Mouse (Mus musculus): Measurements from ENCODE around the gene Mrpl1. TPM values are rescaled to one million over a fixed set of nuclear protein-coding genes. Genes with fewer than 3 reads are reported as not detected.

Gene Mrpl1
- total RNA-seq, 2 experiments from 2014 or later = 15.7 to 16.5 TPM

GRCm38 (mm10) chr5:96201462-96202154, 7.7 kb upstream of the Mrpl1 start:
- intact Hi-C loops (cut with DNase I) = no loop called here
- DNase-seq = no peak

- peak; percentile 35 for DNase-seq
- intact Hi-C loops (cut with DNase I) = loop anchor here (5.0 kb wide), 1 partner anchor 45 kb away; the partner anchor contains the start of gene Cnot6l
Measured at GRCm38 (mm10) chr5:96206897-96207296, 2.4 kb upstream of the Mrpl1 start.

- intact Hi-C loops (cut with DNase I) = loop anchor here (5.0 kb wide), 1 partner anchor 45 kb away; the partner anchor contains the start of gene Cnot6l
- no peak for DNase-seq
Measured at GRCm38 (mm10) chr5:96207531-96207930, 1.8 kb upstream of the Mrpl1 start.

- DNase-seq = no peak
- intact Hi-C loops (cut with DNase I) = loop anchor here (5.0 kb wide), 1 partner anchor 46 kb away; the partner anchor contains the start of gene Cnot6l
Measured at GRCm38 (mm10) chr5:96208543-96208942, 750 bp upstream of the Mrpl1 start.

- peak; percentile 92 for DNase-seq
- intact Hi-C loops (cut with DNase I) = loop anchor here (5.0 kb wide), 1 partner anchor 48 kb away; the partner anchor contains the start of gene Cnot6l
Measured at GRCm38 (mm10) chr5:96209916-96210583, 757 bp downstream of the Mrpl1 start.

GRCm38 (mm10) chr5:96218648-96219047, 9.4 kb downstream of the Mrpl1 start:
- intact Hi-C loops (cut with DNase I) = no loop called here

GRCm38 (mm10) chr5:96219512-96219911, 10.2 kb downstream of the Mrpl1 start:
- DNase-seq = no peak
- intact Hi-C loops (cut with DNase I) = no loop called here

More at GRCm38 (mm10) chr5:96218648-96219047, 9.4 kb downstream of the Mrpl1 start:
- no peak for DNase-seq

GRCm38 (mm10) chr5:96221298-96221697, 12.0 kb downstream of the Mrpl1 start:
- DNase-seq = no peak
- intact Hi-C loops (cut with DNase I) = no loop called here

- intact Hi-C loops (cut with DNase I) = no loop called here
- DNase-seq = peak; percentile 11
Measured at GRCm38 (mm10) chr5:96221812-96222585, 12.7 kb downstream of the Mrpl1 start.

- DNase-seq = no peak
- intact Hi-C loops (cut with DNase I) = no loop called here
Measured at GRCm38 (mm10) chr5:96222964-96223363, 13.7 kb downstream of the Mrpl1 start.

GRCm38 (mm10) chr5:96226490-96226889, 17.2 kb downstream of the Mrpl1 start:
- intact Hi-C loops (cut with DNase I) = no loop called here
- no peak for DNase-seq

- DNase-seq = no peak
- intact Hi-C loops (cut with DNase I) = no loop called here
Measured at GRCm38 (mm10) chr5:96228967-96229366, 19.7 kb downstream of the Mrpl1 start.

- intact Hi-C loops (cut with DNase I) = no loop called here
Measured at GRCm38 (mm10) chr5:96238797-96239196, 29.5 kb downstream of the Mrpl1 start.

GRCm38 (mm10) chr5:96240856-96241255, 31.6 kb downstream of the Mrpl1 start:
- DNase-seq = no peak
- intact Hi-C loops (cut with DNase I) = no loop called here

More at GRCm38 (mm10) chr5:96238797-96239196, 29.5 kb downstream of the Mrpl1 start:
- DNase-seq = no peak

GRCm38 (mm10) chr5:96244511-96244910, 35.2 kb downstream of the Mrpl1 start:
- intact Hi-C loops (cut with DNase I) = no loop called here
- no peak for DNase-seq

- intact Hi-C loops (cut with DNase I) = loop anchor here (10.0 kb wide), 1 partner anchor 51 kb away; no protein-coding TSS in a partner anchor
Measured at GRCm38 (mm10) chr5:96253995-96254394, 44.7 kb downstream of the Mrpl1 start.

GRCm38 (mm10) chr5:96255166-96255565, 45.9 kb downstream of the Mrpl1 start:
- DNase-seq = no peak
- intact Hi-C loops (cut with DNase I) = loop anchor here (10.0 kb wide), 1 partner anchor 50 kb away; no protein-coding TSS in a partner anchor

More at GRCm38 (mm10) chr5:96253995-96254394, 44.7 kb downstream of the Mrpl1 start:
- DNase-seq = no peak

GRCm38 (mm10) chr5:96258210-96258609, 48.9 kb downstream of the Mrpl1 start:
- no peak for DNase-seq
- intact Hi-C loops (cut with DNase I) = loop anchor here (10.0 kb wide), 1 partner anchor 47 kb away; no protein-coding TSS in a partner anchor

- intact Hi-C loops (cut with DNase I) = loop anchor here (2.0 kb wide), 1 partner anchor 502 kb away; no protein-coding TSS in a partner anchor
- peak; percentile 73 for DNase-seq
Measured at GRCm38 (mm10) chr5:96267017-96267702, 57.9 kb downstream of the Mrpl1 start.

GRCm38 (mm10) chr5:96271070-96271469, 61.8 kb downstream of the Mrpl1 start:
- no peak for DNase-seq
- intact Hi-C loops (cut with DNase I) = no loop called here
